Mouse (Mus musculus) small intestine, adult 2 months (tissue): ENCODE data around the gene Ctsg.

Experiments used
- CTCF ChIP-seq: fragments of 200-500 bp; IDR thresholded peaks from 2 replicates; pipeline ENCODE4 v1.5.1; 2012; ENCODE audit warnings: low read depth, mild to moderate bottlenecking, control low read depth, inconsistent platforms, low read length, moderate library complexity, mixed read lengths; ENCODE audit not compliant: insufficient replicate concordance, insufficient read length; ENCODE audit errors: extremely low read depth
- POLR2A ChIP-seq: fragments of 200-500 bp; IDR thresholded peaks from 2 replicates; pipeline ENCODE4 v1.6.1; 2012; ENCODE audit warnings: low read depth, mild to moderate bottlenecking, control low read depth, inconsistent platforms, low read length, moderate library complexity

DNA sequence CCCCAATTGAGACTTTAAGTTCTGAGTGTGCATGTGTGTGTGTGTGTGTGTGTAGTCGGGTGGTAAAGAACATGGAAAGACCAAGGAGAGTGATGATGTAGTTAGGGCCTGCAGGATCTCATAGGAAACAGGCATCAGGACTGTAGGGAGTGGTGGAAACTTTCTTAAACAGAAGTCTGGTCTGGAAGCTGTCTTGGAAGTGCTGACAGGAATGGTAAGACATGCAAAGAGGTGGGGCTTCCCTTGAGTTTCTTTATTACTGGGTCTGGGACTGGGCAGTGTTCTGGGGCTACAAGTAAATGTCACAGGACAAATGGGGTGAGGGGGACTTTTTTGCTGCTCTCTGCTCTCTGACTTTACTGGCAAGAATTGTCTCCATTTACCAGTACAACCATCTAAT, 4.8 kb downstream of the Ctsg start:
- TF ChIP-seq POLR2A (no peak), CTCF (no peak)
